Mouse (Mus musculus) adrenal gland, adult 2 months (tissue): Measurements from ENCODE around the gene Enah. TPM values are rescaled to one million over a fixed set of nuclear protein-coding genes. Genes with fewer than 3 reads are reported as not detected.

Experiments used
- polyA plus RNA-seq: library from polyadenylated mRNA; depleted of rRNA; stranded (reverse); fragments of >200 nt; gene quantifications from 2 replicates; pipeline ENCODE4 v1.2.3, GENCODE M21; 2012; rRNA removed
- total RNA-seq, 2 experiments: library from RNA; stranded (reverse); gene quantifications; 2 replicates each; pipeline ENCODE4 v1.2.3; 2021

Gene Enah
- total and polyA plus RNA-seq, 3 experiments, result 21.9 to 69.0 (median 64.5) TPM

Other genes with a start within 250 kb of the Enah start
- gene Lbr, start 176.9 kb downstream of the Enah start, total RNA-seq, result 10 to 100 TPM; 18.3 to 22.9 TPM
- 7.4 and 13.2 TPM in 2 replicates for gene Lbr, start 176.9 kb downstream of the Enah start, polyA plus RNA-seq
- gene Srp9, start 104.7 kb upstream of the Enah start, total RNA-seq, result 10 to 100 TPM; 46.4 to 64.9 TPM
- 22.7 and 29.6 TPM in 2 replicates for gene Srp9, start 104.7 kb upstream of the Enah start, polyA plus RNA-seq
- gene Vmn1r1, start 144.5 kb upstream of the Enah start, total RNA-seq, result not detected
- gene Vmn1r1, start 144.5 kb upstream of the Enah start, polyA plus RNA-seq, result not detected in 2 replicates